Mouse (Mus musculus) CH12.LX (cell line): ENCODE measurements around the gene Slc35e2. TPM values are rescaled to one million over a fixed set of nuclear protein-coding genes. Genes with fewer than 3 reads are reported as not detected.
A peak's percentile ranks its signal among the peaks of the same experiment; 100 is the strongest.

ENCODE experiments used
- DNase-seq: peaks from one replicate; pipeline ENCODE4 v3.0.0-alpha.2; 2013; ENCODE audit errors: extremely low read depth
- H3K27ac ChIP-seq: 2 replicates; pipeline ENCODE4 v1.5.1; 2012; ENCODE audit warnings: low read depth, mild to moderate bottlenecking, control low read depth, moderate library complexity; ENCODE audit not compliant: insufficient read depth
- H3K27me3 ChIP-seq: replicated peaks from 2 replicates; pipeline ENCODE3; 2012; ENCODE audit warnings: inconsistent platforms
- H3K36me3 ChIP-seq, 2 experiments: replicated peaks in 1 of 2; 2 replicates each; pipeline versions ENCODE3 to v1.6.1; 2012; ENCODE audit warnings: inconsistent platforms in 1 of 2, low read length in 1 of 2, mild to moderate bottlenecking in 1 of 2, mixed read lengths in 1 of 2, moderate library complexity in 1 of 2; ENCODE audit not compliant: control insufficient read depth in 1 of 2, insufficient read depth in 1 of 2
- H3K4me1 ChIP-seq, 2 experiments: 2 replicates each; pipeline ENCODE4 v1.6.1; 2012; ENCODE audit warnings: inconsistent platforms in 1 of 2, moderate library complexity in 1 of 2; ENCODE audit not compliant: insufficient read depth in 2 of 2, control insufficient read depth in 1 of 2
- H3K4me2 ChIP-seq: 2 replicates; pipeline ENCODE4 v1.6.1; 2012; ENCODE audit warnings: low read depth, mild to moderate bottlenecking, control low read depth; ENCODE audit not compliant: poor library complexity, insufficient read depth, severe bottlenecking
- H3K4me3 ChIP-seq, 3 experiments: fragments of 150-350 bp in 1 of 3; sonication (generic) in 1 of 3; replicated peaks in 1 of 3; 2 replicates each; pipeline versions ENCODE3 to v1.5.1; 2011 to 2012; ENCODE audit warnings: low read depth in 2 of 3, low read length in 2 of 3, mild to moderate bottlenecking in 2 of 3, moderate library complexity in 2 of 3, control low read depth in 1 of 3, improper control_type of control experiment in 1 of 3, inconsistent platforms in 1 of 3, mixed read lengths in 1 of 3; ENCODE audit not compliant: poor library complexity in 1 of 3
- H3K79me2 ChIP-seq: replicated peaks from 2 replicates; pipeline ENCODE4 v1.6.1; 2012; ENCODE audit warnings: mild to moderate bottlenecking, moderate library complexity; ENCODE audit not compliant: control insufficient read depth, poor library complexity, insufficient read depth, severe bottlenecking; ENCODE audit errors: extremely low read depth
- H3K9ac ChIP-seq: 2 replicates; pipeline ENCODE4 v1.6.1; 2012; ENCODE audit warnings: low read depth, mild to moderate bottlenecking, control low read depth, moderate library complexity; ENCODE audit not compliant: insufficient read depth
- H3K9me3 ChIP-seq: replicated peaks from 2 replicates; pipeline ENCODE3; 2012; ENCODE audit warnings: low read length, inconsistent platforms, mixed read lengths
- CTCF ChIP-seq, 2 experiments: IDR thresholded peaks in 1 of 2; conservative IDR thresholded peaks in 1 of 2; 2 replicates each; pipeline ENCODE4 v1.5.1; 2011 to 2012; ENCODE audit warnings: low read depth in 2 of 2, low read length in 2 of 2, improper control_type of control experiment in 1 of 2, inconsistent platforms in 1 of 2, mild to moderate bottlenecking in 1 of 2, moderate library complexity in 1 of 2
- E2F4 ChIP-seq: IDR thresholded peaks from 2 replicates; pipeline ENCODE4 v1.6.1; 2011; ENCODE audit warnings: low read depth, low read length, improper control_type of control experiment; ENCODE audit not compliant: insufficient replicate concordance
- ELF1 ChIP-seq: IDR thresholded peaks from 2 replicates; pipeline ENCODE4 v1.6.1; 2014; ENCODE audit warnings: low read depth, mild to moderate bottlenecking, inconsistent platforms, low read length, improper control_type of control experiment
- EP300 ChIP-seq: IDR thresholded peaks from 2 replicates; pipeline ENCODE4 v1.6.1; 2011; ENCODE audit warnings: low read length, improper control_type of control experiment
- ETS1 ChIP-seq: conservative IDR thresholded peaks from 2 replicates; pipeline ENCODE4 v1.6.1; 2012; ENCODE audit warnings: low read depth, mild to moderate bottlenecking, inconsistent platforms, low read length, improper control_type of control experiment, moderate library complexity
- GABPA ChIP-seq: IDR thresholded peaks from 2 replicates; pipeline ENCODE4 v1.6.1; 2012; ENCODE audit warnings: low read depth, low read length, improper control_type of control experiment, inconsistent platforms; ENCODE audit not compliant: insufficient replicate concordance
- JUND ChIP-seq: conservative IDR thresholded peaks from 2 replicates; pipeline ENCODE4 v1.6.1; 2011; ENCODE audit warnings: low read depth, low read length, improper control_type of control experiment
- MAFK ChIP-seq: IDR thresholded peaks from 2 replicates; pipeline ENCODE4 v1.6.1; 2011; ENCODE audit warnings: low read length, improper control_type of control experiment; ENCODE audit not compliant: insufficient replicate concordance
- MAZ ChIP-seq: IDR thresholded peaks from 2 replicates; pipeline ENCODE4 v1.6.1; 2012; ENCODE audit warnings: low read depth, mild to moderate bottlenecking, inconsistent platforms, low read length, improper control_type of control experiment, moderate library complexity
- MEF2A ChIP-seq: IDR thresholded peaks from 2 replicates; pipeline ENCODE4 v1.6.1; 2014; ENCODE audit warnings: low read depth, mild to moderate bottlenecking, inconsistent platforms, low read length, improper control_type of control experiment, borderline replicate concordance
- MYC ChIP-seq: IDR thresholded peaks from 2 replicates; pipeline ENCODE4 v1.6.1; 2011; ENCODE audit warnings: low read depth, mild to moderate bottlenecking, improper control_type of control experiment, low read length
- NRF1 ChIP-seq: IDR thresholded peaks from 2 replicates; pipeline ENCODE4 v1.6.1; 2014; ENCODE audit warnings: low read depth, mild to moderate bottlenecking, inconsistent platforms, low read length, improper control_type of control experiment, moderate library complexity
- PAX5 ChIP-seq: IDR thresholded peaks from 2 replicates; pipeline ENCODE4 v1.6.1; 2012; ENCODE audit warnings: low read length, inconsistent platforms, mixed read lengths
- POLR2A ChIP-seq: IDR thresholded peaks from 2 replicates; pipeline ENCODE4 v1.6.1; 2011; ENCODE audit warnings: low read depth, mild to moderate bottlenecking, improper control_type of control experiment, low read length
- RAD21 ChIP-seq: IDR thresholded peaks from 2 replicates; pipeline ENCODE4 v1.6.1; 2011; ENCODE audit warnings: low read depth, mild to moderate bottlenecking, low read length, improper control_type of control experiment, moderate library complexity
- RCOR1 ChIP-seq: conservative IDR thresholded peaks from 2 replicates; pipeline ENCODE4 v1.6.1; 2012; ENCODE audit warnings: low read depth, mild to moderate bottlenecking, inconsistent platforms, low read length, improper control_type of control experiment
- TBP ChIP-seq: conservative IDR thresholded peaks from 2 replicates; pipeline ENCODE4 v1.6.1; 2011; ENCODE audit warnings: low read depth, low read length, improper control_type of control experiment
- TCF12 ChIP-seq: IDR thresholded peaks from 2 replicates; pipeline ENCODE4 v1.6.1; 2014; ENCODE audit warnings: low read depth, mild to moderate bottlenecking, inconsistent platforms, low read length, improper control_type of control experiment
- UBTF ChIP-seq: IDR thresholded peaks from 2 replicates; pipeline ENCODE4 v1.6.1; 2012; ENCODE audit warnings: low read depth, mild to moderate bottlenecking, inconsistent platforms, low read length, improper control_type of control experiment, moderate library complexity
- USF2 ChIP-seq: conservative IDR thresholded peaks from 2 replicates; pipeline ENCODE4 v1.6.1; 2011; ENCODE audit warnings: low read depth, low read length, improper control_type of control experiment
- ZKSCAN1 ChIP-seq: IDR thresholded peaks from 2 replicates; pipeline ENCODE4 v1.6.1; 2012; ENCODE audit warnings: low read depth, inconsistent platforms, low read length, improper control_type of control experiment, borderline replicate concordance
- ZMIZ1 ChIP-seq: IDR thresholded peaks from 2 replicates; pipeline ENCODE4 v1.6.1; 2012; ENCODE audit warnings: low read depth, mild to moderate bottlenecking, inconsistent platforms, low read length, improper control_type of control experiment
- ZNF384 ChIP-seq: IDR thresholded peaks from 2 replicates; pipeline ENCODE4 v1.6.1; 2012; ENCODE audit warnings: low read depth, low read length, improper control_type of control experiment, inconsistent platforms
- dilution Hi-C: fragments of 300-500 bp; cut with MboI; formaldehyde crosslinking; loops from 2 replicates; pipeline ENCODE4 v1.14.3; 2020; ENCODE audit warnings: low sequenced_read_pairs; ENCODE audit not compliant: extremely low pct_unique_long_range_greater_than_20kb, extremely low pct_ligation_motif_present
- in situ Hi-C: fragments of 300-500 bp; cut with MboI; formaldehyde crosslinking; loops from 3 replicates; pipeline ENCODE4 v1.14.3; 2019; ENCODE audit warnings: low sequenced_read_pairs, low pct_ligation_motif_present, low pct_unique_long_range_greater_than_20kb, mixed read lengths
- polyA plus RNA-seq: library from polyadenylated mRNA; unstranded; fragments of >175 nt; gene quantifications from 2 replicates; pipeline ENCODE4 v1.2.1, GENCODE M21; 2012; ENCODE audit warnings: low read depth; ENCODE audit not compliant: insufficient read length
- total RNA-seq, 2 experiments: library from RNA; depleted of rRNA; stranded (reverse); fragments of 300-350 nt in 1 of 2; fragments of >200 nt in 1 of 2; gene quantifications; 2 replicates each; pipeline ENCODE4 v1.2.3; 2012 to 2014

Gene Slc35e2
- total and polyA plus RNA-seq, 3 experiments: 8.2 to 14.6 (median 9.9) TPM

- Histone ChIP-seq H3K4me1 (peaks cover 0 to 8% of the 10 kb centered on the region in 2 experiments; a peak in 1 of 4 replicates), H3K27me3 (no peaks in the 10 kb centered on the region), H3K79me2 (no peaks in the 10 kb centered on the region), H3K4me2 (no peak overlapping the region), H3K36me3 (peaks cover 74 to 95% of the 10 kb centered on the region in 2 experiments), H3K4me3 (no peak overlapping the region), H3K9me3 (no peaks in the 10 kb centered on the region), H3K9ac (no peak overlapping the region), H3K27ac (no peak overlapping the region)
- dilution Hi-C loops (no loop called here), in situ Hi-C loops (no loop called here)
- TF ChIP-seq JUND (no peak), POLR2A (no peak), USF2 (no peak), ZNF384 (no peak), TCF12 (no peak), E2F4 (no peak), GABPA (no peak)
- DNase-seq: no peak
These were observed 59.4 kb downstream of the Slc35e2 start for GRCm38 (mm10) chr4:155660641-155661040.

GRCm38 (mm10) chr4:155666903-155667302, 65.7 kb downstream of the Slc35e2 start:
- TF ChIP-seq ELF1: peak; percentile 50; the same call in 1 of the 2 replicates
- no peak for TF ChIP-seq PAX5
- H3K27ac ChIP-seq: no peak overlapping the region
- peak overlapping the region in 1 of 3 experiments; percentile 21 for H3K4me3 ChIP-seq
- no peaks in the 10 kb centered on the region for H3K9me3 ChIP-seq
- H3K27me3 ChIP-seq: no peaks in the 10 kb centered on the region
- no peak overlapping the region; the same call in 1 of the 2 replicates for H3K9ac ChIP-seq
- H3K79me2 ChIP-seq: no peaks in the 10 kb centered on the region
- in situ Hi-C loops: no loop called here
- DNase-seq: no peak
- H3K4me2 ChIP-seq: no peak overlapping the region
- dilution Hi-C loops: no loop called here
- peaks cover 27 to 46% of the 10 kb centered on the region in 2 experiments for H3K36me3 ChIP-seq
- peaks cover 3 to 25% of the 10 kb centered on the region in 2 experiments for H3K4me1 ChIP-seq

- Histone ChIP-seq H3K4me3 (peak within 1 kb of the TSS; percentile 85 to 94 (median 93)), H3K9ac (peak within 1 kb of the TSS; percentile 67), H3K9me3 (no peaks in the 10 kb centered on the region), H3K79me2 (no peaks in the 10 kb centered on the region), H3K27me3 (no peaks in the 10 kb centered on the region), H3K36me3 (peaks cover 23 to 34% of the 10 kb centered on the region in 2 experiments), H3K4me2 (peak within 1 kb of the TSS; percentile 97), H3K27ac (peak within 1 kb of the TSS; percentile 42; the same call in 1 of the 2 replicates), H3K4me1 (peaks cover 3 to 25% of the 10 kb centered on the region in 2 experiments)
- peak; percentile 95 for DNase-seq
- dilution Hi-C loops: no loop called here
- in situ Hi-C loops: no loop called here
- no peak for TF ChIP-seq GABPA
- TF ChIP-seq ZMIZ1: no peak
- TF ChIP-seq MYC: no peak
- no peak for TF ChIP-seq RAD21
- TF ChIP-seq ETS1: peak; percentile 32; the same call in 1 of the 2 replicates
- peak; percentile 87 for TF ChIP-seq NRF1
- no peak for TF ChIP-seq CTCF (conservative IDR thresholded peaks at IDR 0.05 in 1 of 2, IDR thresholded peaks at IDR 0.05 in 1 of 2; ENCODE audit: low read depth in 2 of 2, low read length in 2 of 2)
- TF ChIP-seq USF2: no peak
- no peak for TF ChIP-seq TBP
- TF ChIP-seq EP300: no peak
- TF ChIP-seq MEF2A: no peak; the same call in 1 of the 2 replicates
- TF ChIP-seq UBTF: no peak
- peak; percentile 27; the same call in 1 of the 2 replicates for TF ChIP-seq TCF12
- TF ChIP-seq MAFK: no peak
- TF ChIP-seq RCOR1: no peak
- 0 out of 2 replicates have a peak, but pooled peaks have one; percentile 31 for TF ChIP-seq MAZ
- TF ChIP-seq ZKSCAN1: no peak
These were observed 67.7 kb downstream of the Slc35e2 start, which contains the start of gene Mib2 for GRCm38 (mm10) chr4:155668689-155669597. TSS of gene Mib2 (minus strand) at chr4:155669198.
